Mouse (Mus musculus) thymus, adult 2 months (tissue): Measurements from ENCODE around the gene Arhgef39. TPM values are rescaled to one million over a fixed set of nuclear protein-coding genes. Genes with fewer than 3 reads are reported as not detected.
A peak's percentile ranks its signal among the peaks of the same experiment; 100 is the strongest.

Source experiments
- DNase-seq: peaks from one replicate; pipeline ENCODE4 v3.0.0; 2021
- H3K27ac ChIP-seq: fragments of 200-500 bp; 2 replicates; pipeline ENCODE4 v1.5.1; 2012; ENCODE audit warnings: low read length, control low read depth; ENCODE audit not compliant: control insufficient read depth, insufficient read depth
- H3K27me3 ChIP-seq: fragments of 200-500 bp; 2 replicates; pipeline ENCODE4 v1.6.1; 2012; ENCODE audit warnings: mild to moderate bottlenecking, low read length, moderate library complexity, mixed read lengths; ENCODE audit not compliant: control insufficient read depth, insufficient read depth
- H3K36me3 ChIP-seq: fragments of 200-500 bp; 2 replicates; pipeline ENCODE4 v1.6.1; 2012; ENCODE audit warnings: mild to moderate bottlenecking, low read length, moderate library complexity; ENCODE audit not compliant: control insufficient read depth, insufficient read depth
- H3K4me1 ChIP-seq: fragments of 200-500 bp; replicated peaks from 2 replicates; pipeline ENCODE4 v1.6.1; 2012; ENCODE audit warnings: low read length; ENCODE audit not compliant: control insufficient read depth, insufficient read depth
- H3K4me3 ChIP-seq: fragments of 200-500 bp; 2 replicates; pipeline ENCODE4 v1.5.1; 2012; ENCODE audit warnings: mild to moderate bottlenecking, low read length, control low read depth, moderate library complexity; ENCODE audit not compliant: control insufficient read depth, insufficient read depth
- CTCF ChIP-seq: fragments of 200-500 bp; IDR thresholded peaks from 2 replicates; pipeline ENCODE4 v1.5.1; 2012; ENCODE audit warnings: mild to moderate bottlenecking, control low read depth, low read length, moderate library complexity, borderline replicate concordance; ENCODE audit not compliant: control insufficient read depth, poor library complexity, insufficient read depth; ENCODE audit errors: extremely low read depth
- POLR2A ChIP-seq: fragments of 200-500 bp; IDR thresholded peaks from 2 replicates; pipeline ENCODE4 v1.6.1; 2012; ENCODE audit warnings: mild to moderate bottlenecking, low read length, control low read depth, moderate library complexity; ENCODE audit not compliant: control insufficient read depth, poor library complexity, insufficient read depth; ENCODE audit errors: extremely low read depth
- WGBS: fragments of 180-500 bp; shearing (Covaris S2); methylation state at CpG from one replicate; pipeline ENCODE4 v1.1.7; 2018; 5-methylcytosine and 5-hydroxymethylcytosine counted together
- polyA plus RNA-seq: library from polyadenylated mRNA; depleted of rRNA; stranded (reverse); fragments of >200 nt; gene quantifications from 2 replicates; pipeline ENCODE4 v1.2.3, GENCODE M21; 2012

Gene Arhgef39
- polyA plus RNA-seq, 1 experiment = 108 TPM

DNA sequence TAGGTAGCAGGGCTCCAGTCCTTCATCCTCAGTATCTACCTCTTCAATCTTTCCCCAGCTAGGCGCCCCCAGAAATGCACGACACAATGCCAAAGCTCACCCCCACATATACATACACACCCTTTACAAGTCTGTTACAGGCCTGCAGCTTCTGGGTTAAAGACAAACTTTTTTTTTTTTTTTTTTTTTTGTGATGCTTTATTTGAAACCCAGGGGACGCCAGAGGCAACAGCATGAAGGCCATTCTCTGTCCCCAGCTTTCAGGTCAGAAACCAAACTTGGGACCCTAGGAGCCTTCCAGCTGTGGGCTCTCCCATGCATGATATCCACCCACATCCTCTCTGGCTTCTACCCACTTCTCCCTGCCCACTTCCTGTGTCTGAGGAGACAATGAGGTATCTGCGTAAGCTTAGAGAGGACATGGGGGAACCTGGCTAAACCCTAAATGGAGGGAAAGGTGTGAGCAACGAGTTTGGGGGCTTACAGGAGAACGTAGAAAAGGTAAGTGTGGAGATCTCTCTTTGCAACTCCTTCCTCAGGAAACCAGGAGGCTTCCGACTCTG is 17.5 kb downstream of the Arhgef39 start:
- TF ChIP-seq CTCF = no peak
- no peak for TF ChIP-seq POLR2A
- Histone ChIP-seq H3K36me3 (no peaks in the 10 kb centered on the region), H3K4me3 (peak overlapping the region; percentile 77), H3K27ac (peak overlapping the region; percentile 90), H3K4me1 (peaks cover 23% of the 10 kb centered on the region), H3K27me3 (no peaks in the 10 kb centered on the region)
- DNase-seq = peak; percentile 75
- 8% methylated on average over 7 of the region's 7 CpGs for WGBS

DNA sequence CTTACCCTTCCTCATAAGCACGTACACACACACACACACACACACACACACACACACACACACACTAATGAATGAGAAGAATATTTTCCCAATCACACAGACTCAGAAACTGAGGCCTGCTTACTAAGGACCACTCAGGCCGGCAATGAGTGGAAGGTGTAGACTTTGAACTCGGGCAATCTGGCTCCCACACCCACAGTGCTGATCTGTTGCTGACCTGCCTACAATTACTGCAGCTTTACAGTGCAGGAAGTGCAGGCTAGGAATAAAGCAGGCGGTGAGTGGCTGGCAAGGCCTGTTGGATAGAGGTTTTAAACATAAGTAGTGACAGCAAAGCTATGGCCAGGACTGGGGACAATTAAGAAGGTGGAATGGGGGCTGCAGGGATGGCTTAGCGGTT is 18.5 kb downstream of the Arhgef39 start:
- no peak for TF ChIP-seq POLR2A
- TF ChIP-seq CTCF = no peak
- H3K36me3 ChIP-seq = no peaks in the 10 kb centered on the region
- H3K4me3 ChIP-seq = no peak overlapping the region
- no peak overlapping the region for H3K27ac ChIP-seq
- 90% methylated on average over 5 of the region's 5 CpGs for WGBS
- H3K4me1 ChIP-seq = peaks cover 25% of the 10 kb centered on the region
- H3K27me3 ChIP-seq = no peaks in the 10 kb centered on the region
- DNase-seq = no peak

DNA sequence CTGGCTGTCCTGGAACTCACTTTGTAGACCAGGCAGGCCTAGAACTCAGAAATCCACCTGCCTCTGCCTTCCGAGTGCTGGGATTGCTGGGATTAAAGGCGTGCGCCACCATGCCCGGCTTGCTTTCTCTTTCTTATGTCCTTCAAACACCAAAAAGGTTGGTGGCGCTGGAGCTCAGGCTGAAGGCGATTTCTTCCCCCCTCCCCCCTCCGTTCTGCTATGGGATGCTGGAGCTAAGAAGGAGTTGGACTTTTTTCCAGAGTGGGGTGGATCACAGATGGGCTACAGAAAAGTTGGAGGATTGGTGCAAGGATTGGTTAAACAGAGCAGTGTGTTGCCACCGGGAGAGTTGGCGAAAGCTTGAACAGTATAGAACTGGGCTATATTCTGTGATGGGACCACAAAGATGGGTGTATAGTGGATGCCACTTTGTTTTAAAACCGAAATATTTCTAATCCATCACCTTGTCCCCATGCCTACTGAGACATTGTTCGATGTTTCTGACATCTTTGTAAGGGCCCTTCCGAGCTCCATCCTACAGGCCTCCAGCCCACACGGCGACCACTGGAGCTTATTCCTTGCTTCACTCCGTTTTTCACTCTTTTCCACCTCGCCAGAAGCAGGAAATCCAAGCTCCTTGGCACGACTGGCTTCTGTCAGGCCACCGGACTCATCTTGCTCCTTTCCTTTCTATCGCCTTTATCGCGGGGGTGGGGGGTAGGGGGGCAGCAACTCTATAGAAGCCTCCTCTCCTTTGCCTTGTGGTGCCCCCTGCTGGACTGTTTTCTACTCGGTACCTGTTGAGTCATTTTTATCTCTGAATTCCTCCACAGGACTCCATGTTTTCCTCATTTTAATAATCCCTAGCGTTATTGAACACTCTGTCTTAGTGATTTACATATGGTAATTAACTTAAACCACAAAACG is 20.3 kb downstream of the Arhgef39 start:
- H3K4me3 ChIP-seq = peak overlapping the region; percentile 21
- no peaks in the 10 kb centered on the region for H3K36me3 ChIP-seq
- DNase-seq = peak; percentile 82
- peak overlapping the region; percentile 77 for H3K27ac ChIP-seq
- H3K4me1 ChIP-seq = peaks cover 21% of the 10 kb centered on the region
- H3K27me3 ChIP-seq = no peaks in the 10 kb centered on the region
- peak; percentile 81; the same call in 1 of the 2 replicates for TF ChIP-seq CTCF
- no peak for TF ChIP-seq POLR2A
- WGBS = 35% methylated on average over 24 of the region's 24 CpGs

DNA sequence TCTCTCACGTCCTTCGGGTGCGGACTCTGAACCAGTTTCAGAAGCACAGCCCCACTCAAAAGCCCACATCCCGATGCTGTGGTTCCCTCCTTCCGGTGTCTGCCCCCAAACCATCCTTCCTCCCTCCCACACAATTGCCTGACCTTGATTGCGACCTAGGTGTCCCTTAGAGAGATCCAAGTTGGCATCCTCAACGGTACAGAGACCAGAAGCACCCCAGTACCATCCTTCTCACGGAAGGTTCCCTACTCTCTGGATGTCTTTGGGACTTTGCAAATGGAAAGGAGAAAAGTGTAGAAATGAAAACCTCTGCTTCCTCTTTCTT is 21.0 kb downstream of the Arhgef39 start:
- 0 out of 2 replicates have a peak, but pooled peaks have one; percentile 8 for TF ChIP-seq POLR2A
- 0 out of 2 replicates have a peak, but pooled peaks have one; percentile 15 for TF ChIP-seq CTCF
- WGBS = 7% methylated on average over 8 of the region's 8 CpGs
- no peaks in the 10 kb centered on the region for H3K27me3 ChIP-seq
- H3K36me3 ChIP-seq = no peaks in the 10 kb centered on the region
- H3K27ac ChIP-seq = peak overlapping the region; percentile 77
- peaks cover 21% of the 10 kb centered on the region for H3K4me1 ChIP-seq
- peak overlapping the region; percentile 48 for H3K4me3 ChIP-seq
- peak; percentile 78 for DNase-seq

DNA sequence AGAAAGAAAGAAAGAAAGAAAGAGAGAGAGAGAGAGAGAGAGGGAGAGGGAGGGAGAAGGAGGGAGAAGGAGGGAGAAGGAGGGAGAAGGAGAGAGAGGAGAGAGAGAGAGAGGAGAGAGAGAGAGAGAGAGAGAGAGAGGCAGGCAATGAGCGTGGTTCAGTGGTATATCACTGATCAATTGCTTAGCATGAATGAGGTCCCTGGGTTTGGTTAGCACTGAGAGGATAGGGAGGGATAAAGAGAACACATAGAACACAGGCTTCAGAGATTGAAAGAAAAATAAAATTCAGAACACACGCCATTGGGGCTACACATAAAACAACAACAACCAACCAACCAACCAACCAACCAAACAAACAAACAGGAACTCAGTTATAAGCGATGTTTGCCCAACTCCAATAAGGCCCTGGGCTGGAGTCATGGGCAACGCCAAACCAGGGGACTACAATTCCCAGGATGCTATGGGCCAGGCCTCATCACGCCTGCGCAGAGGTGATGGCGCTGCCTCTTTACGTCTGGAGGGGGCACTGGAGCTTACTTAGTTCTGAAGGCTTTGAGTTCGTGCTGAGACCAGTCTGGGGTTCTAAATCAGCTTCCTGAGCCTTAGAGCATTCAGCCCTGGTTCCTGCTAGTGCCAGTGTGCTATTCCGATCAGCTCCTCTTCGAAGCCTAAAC is 21.5 kb downstream of the Arhgef39 start:
- 16% methylated on average over 11 of the region's 11 CpGs for WGBS
- H3K36me3 ChIP-seq = no peaks in the 10 kb centered on the region
- H3K27ac ChIP-seq = peak overlapping the region; percentile 77
- TF ChIP-seq POLR2A (0 out of 2 replicates have a peak, but pooled peaks have one; percentile 20), CTCF (peak; percentile 47; the same call in 1 of the 2 replicates)
- H3K4me1 ChIP-seq = peaks cover 23% of the 10 kb centered on the region
- H3K4me3 ChIP-seq = peak overlapping the region; percentile 48
- peak; percentile 89 for DNase-seq
- no peaks in the 10 kb centered on the region for H3K27me3 ChIP-seq

DNA sequence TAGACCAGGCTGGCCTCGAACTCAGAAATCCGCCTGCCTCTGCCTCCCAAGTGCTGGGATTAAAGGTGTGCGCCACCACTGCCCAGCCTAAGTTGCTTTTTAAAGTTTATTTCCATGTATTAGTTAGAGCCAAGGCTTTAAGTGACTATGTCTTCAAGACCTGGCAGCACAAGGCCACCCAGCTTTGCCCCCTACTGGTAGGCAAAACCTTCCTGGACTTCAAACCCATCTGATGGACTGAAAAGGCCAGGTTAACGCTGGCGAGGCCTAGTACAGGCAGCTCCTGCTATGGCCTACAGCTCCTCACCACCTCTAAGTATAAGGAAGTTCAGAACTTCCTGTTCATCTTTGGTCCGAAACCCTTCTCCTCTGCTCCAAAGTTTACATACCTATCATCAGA is 22.9 kb downstream of the Arhgef39 start:
- no peak overlapping the region for H3K27ac ChIP-seq
- no peak overlapping the region for H3K4me3 ChIP-seq
- DNase-seq = peak; percentile 35
- TF ChIP-seq CTCF (no peak), POLR2A (no peak)
- peaks cover 21% of the 10 kb centered on the region for H3K4me1 ChIP-seq
- WGBS = 69% methylated on average over 6 of the region's 6 CpGs
- no peaks in the 10 kb centered on the region for H3K36me3 ChIP-seq
- no peaks in the 10 kb centered on the region for H3K27me3 ChIP-seq
